Mouse (Mus musculus): ENCODE measurements at regions not wholly inside any gene's neighbourhood (a gene's known extent, or its start where the extent isn't known, plus 50 kb on each side); places are given as distances from the start of the nearest gene placed in this dataset.

DNA sequence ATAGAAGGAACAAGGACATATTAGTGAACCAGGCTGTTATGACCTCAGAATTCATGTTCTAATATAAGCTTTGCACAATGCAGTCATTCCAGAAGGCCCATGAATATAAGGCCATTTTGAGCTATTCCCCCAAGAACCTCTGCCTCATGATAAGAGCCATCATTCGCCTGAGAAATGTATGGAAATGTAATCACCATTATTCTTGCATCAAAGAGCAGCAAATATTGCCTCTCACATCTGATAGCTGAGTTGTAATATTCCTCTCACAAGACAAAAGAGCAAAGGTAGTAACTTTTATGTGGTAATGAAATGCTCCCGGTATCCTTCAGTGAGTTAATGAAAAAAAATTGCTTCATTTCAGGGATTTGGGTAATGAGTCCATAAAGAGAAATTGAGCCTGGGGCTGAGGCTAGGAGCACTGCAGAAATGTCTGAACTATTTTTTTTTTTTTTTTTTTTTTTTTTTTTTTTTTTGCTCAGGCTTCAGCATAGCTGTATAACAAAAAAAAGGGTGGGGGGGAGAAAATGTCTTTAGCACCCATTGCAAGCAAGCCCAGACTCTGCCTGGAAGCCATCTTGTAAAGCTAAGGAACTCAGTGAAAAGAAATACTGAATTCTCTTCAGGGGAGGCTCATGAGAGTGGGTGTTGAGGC is 210.4 kb upstream of the Atp2b1 start:
- DNase-seq (ENCODE audit: low spot score in 2 of 2): no peak

DNA sequence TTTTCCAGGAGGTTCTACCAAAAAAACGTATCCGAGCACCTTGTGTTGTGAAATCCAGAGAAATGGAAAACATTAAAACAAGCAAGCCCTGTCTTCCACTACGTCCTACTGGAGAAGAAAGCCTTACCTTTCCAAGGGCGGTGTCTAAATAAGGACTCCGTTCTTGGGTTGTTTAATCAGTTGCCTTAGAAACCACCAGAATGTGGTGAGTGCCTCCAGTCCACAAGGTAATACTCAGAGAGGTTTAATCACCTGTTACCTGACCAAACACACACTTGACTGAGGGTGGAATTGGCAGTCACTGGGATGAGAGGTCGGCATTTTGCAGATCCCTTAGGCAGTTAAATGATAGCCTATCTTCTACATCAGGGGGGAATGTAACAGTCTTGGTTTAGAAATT is 209.6 kb upstream of the Atp2b1 start:
- DNase-seq (ENCODE audit: low spot score in 2 of 2): no peak

DNA sequence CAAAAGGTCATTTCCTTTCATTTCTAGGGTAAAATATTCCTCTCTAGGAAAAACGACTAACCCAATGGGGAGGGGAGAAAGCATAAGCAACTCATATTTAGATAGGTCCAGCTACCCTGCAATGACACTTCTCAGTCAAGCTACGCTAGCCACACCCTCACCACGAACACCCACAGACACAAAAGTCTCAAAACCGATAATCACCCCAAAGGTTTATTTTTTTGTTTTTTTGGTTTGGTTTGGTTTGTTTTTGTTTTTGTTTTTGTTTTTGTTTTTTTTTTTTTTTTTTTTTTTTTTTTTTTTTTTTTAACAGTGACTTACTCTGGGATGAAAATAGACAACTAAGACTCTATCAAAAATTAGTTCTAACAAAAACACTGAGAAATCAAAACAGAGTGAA is 196.3 kb upstream of the Atp2b1 start:
- DNase-seq (ENCODE audit: low spot score in 2 of 2): no peak

DNA sequence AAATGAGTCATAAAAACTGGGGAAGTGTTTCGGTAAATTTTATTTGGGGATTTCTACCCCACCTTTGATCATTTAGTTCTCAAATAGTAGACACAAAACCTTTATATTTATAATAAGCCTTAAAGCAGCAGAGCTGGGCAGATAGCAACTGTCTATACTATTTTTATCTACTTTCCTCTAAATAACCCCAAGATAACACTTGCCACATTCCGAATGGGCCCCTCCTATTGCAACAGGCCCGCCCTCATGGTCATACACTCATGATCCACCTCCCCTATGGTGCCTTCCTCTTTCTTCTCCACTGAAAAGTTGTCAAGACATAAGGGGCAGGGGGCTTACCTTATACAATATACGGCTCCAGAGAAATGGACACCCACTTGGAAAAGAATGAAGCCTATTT is 195.5 kb upstream of the Atp2b1 start:
- DNase-seq (ENCODE audit: low spot score in 2 of 2): no peak

DNA sequence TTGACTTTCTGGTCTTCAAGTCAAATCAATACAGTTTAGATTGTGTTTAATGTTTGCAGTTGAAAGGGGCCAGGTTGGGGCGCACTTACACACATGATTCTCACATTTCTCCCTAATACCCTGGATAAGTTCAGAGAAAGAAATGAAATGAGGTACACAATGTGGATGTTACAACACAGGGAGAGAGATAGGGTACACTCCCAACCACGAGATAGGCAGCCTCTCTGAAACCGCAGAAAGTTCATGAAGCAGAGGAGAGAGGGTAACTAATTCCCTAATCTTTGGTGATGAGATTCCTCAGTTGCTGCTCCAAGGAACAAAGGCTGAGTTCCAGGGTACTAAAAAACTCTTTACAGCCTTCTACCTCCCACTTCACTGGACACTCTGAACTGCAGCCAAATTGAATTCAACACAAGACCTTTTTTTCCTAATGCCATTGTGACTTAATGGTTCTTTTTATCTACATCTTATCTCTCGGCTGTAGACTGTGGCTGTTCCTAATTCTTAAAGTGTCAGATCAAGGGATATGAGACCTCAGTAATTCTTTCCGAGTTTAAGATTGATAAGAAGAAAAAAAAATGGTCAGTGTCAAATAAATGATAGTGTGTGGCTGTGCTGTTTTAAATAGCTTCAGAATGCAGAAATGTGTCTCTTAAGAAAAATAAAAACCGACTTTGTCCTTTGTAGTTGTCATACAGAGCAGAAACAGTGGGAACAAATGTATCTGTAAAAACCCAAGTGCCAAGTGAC is 193.8 kb upstream of the Atp2b1 start:
- DNase-seq (ENCODE audit: low spot score in 2 of 2): no peak

DNA sequence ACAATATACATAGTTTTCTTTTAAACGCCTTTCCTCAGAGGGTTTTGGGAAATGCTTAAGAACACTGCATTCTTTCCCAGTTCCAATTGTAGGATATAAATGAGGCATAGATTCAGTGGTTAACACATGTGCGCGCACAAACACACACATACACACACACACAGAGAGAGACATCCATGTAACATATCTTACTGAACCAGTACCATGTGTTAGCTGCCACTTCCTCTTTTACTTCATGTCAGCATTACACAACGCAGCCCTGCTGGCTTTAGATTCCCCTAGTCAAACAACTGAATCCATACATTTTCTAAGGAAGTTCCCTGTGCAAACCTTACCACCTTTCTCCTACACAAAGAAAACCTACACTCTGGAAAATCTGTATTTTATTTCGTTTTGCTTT is 189.1 kb upstream of the Atp2b1 start:
- DNase-seq (ENCODE audit: low spot score in 2 of 2): no peak

DNA sequence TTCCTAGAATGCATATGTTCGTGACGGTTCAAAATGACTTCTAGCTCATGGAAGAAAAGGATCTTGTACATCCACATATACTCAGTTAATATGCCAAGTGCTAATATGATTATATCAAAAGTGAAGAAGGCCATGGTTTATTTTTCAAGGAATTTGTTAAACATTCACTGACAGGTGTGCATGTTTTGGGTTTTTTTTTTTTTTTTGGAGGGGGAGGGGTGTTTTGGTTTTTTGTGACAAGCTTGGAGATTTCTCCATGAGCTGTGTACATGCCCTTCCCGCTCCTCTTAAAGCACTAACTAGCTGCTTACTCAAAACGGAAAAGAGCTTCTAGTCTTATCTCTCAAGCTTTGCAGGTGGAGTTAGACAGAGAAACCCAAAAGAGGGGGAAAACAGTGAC is 187.1 kb upstream of the Atp2b1 start:
- DNase-seq (ENCODE audit: low spot score in 2 of 2): no peak

DNA sequence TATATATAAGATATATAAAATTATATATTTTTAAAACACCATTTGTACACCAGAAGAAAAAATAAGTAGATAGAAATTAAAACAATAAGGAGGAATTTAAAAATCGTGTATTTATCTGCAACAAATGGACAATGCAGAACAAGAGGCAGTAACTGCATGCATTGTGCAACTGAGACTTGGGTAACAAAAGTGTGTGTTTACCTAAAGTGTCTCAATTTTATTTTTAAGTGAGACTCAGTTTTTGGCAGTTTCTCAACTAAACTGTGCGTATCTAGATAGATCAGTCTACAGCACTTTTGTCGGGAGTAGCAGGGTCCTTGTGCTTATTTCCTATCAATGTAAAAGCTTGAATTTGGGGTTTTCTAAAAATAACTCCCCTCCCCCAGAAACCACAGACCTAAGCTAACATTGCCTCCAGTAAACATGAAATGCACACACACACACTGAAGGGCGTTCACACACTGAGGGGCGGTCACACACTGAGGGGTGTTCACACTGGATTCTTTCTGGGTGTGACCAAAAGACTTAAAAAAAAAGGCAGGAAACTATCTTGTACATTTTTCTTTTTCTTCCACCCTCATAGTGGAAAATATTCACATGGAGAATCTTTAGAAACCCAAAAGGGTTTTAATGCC is 185.7 kb upstream of the Atp2b1 start:
- no peak for DNase-seq (ENCODE audit: low spot score in 2 of 2)

DNA sequence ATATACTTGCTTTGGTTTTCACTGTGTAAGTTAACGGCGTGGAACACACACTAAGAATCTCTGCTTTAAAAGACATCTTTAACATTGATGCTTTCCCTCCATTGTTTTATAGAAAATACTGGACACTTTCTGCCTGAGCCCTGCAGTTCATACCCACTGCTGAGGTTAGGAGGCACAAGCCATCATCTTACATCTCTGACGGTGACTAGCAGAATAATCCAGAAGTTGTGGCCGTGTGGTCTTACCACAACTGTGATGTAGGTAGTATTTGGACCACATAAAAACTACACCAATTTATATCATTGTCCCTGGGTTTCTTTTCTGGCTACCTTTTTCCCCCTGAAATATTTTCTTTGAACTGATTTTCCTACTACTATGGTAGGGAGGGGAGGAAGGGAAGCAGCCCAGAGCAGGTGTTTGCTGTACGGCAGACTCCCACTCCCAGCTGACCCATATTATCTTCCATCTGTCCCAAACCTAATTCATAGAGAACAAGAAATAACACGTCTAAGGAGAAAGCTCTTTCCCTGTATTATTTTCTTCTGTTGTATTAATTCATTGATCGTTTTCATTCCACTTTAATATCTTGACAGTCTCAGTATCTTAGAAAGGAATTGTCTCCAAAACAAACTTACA is 180.1 kb upstream of the Atp2b1 start:
- DNase-seq (ENCODE audit: low spot score in 2 of 2): no peak

DNA sequence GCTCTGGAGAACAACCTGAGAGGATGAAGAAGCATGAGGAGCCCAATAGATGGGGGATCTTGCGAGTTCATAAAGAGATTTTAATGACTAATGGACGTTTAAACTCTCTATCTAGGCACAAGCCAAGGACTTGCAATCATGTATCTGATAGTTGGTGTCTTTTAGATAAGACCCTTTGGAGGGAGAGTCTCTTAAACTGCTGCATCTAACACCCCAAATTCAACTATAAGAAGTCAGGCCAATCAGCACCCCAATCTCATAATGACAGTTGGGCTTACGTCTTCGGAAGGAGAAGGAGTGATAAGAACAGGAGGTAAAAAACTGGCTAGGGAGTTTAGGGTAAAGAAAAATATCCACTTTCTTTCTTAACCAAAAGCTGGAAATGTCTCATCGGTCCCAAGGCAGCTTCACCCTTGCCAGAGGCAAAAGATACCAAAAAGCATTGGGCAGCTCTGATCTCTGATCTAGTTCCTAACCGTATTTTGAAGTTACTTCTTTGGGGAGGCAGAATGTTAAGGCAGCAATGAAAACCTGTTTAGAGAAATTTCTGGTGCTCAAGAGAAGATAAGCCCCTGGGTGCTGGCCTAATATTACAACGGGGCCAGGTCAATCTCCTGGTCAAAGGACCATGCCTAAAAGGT is 173.6 kb upstream of the Atp2b1 start:
- DNase-seq (ENCODE audit: low spot score in 2 of 2): no peak

DNA sequence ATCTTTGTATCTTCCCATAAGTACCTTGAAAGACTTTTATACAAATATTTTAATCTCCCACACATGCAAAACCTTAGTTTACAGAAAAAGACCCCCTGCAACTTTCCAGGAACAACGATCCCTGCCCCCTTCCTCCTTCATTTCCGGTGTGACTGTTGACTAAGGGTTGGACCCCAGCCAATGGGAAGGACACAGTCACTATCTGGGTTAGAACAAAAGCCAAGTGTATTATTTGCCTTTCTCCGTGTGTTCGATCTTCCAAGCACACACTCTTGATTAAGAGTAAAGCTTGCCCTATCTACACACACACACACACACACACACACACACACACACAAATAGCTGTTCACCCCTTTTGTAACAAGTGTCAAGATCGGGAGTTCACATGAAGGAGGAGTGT is 172.8 kb upstream of the Atp2b1 start:
- no peak for DNase-seq (ENCODE audit: low spot score in 2 of 2)

DNA sequence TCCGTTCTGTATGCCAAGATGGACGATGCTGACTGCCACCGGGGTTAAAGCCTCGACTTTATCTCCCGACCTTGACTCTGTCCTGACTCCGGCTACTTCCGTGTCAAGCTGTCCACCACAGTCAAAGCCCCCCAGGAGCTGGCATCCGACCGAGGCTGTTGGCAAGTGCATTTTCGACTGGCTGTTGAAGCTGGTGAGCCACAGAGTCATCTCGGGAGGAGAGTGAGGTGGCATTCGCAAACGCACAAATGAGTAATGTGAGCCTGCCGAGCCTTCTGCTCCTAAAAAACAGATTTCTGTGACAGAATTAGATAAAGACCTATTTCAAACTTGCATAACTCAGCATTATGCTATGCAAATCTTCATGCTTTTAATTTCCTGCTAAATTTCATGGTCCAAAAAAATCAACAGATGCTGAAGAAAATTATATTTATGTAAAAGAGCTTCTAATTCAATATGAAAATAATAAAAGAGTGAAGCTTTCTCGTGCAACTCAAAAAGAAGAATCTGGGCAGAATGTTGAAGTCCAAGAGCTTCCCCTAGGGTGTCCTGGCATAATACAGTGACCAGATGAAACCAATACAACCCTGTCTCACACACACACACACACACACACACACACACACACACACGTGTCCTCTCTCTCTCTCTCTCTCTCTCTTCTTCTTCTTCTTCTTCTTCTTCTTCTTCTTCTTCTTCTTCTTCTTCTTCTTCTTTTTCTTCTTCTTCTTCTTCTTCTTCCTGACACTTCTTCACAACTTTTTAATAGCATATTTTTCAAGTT is 171.2 kb upstream of the Atp2b1 start:
- DNase-seq (ENCODE audit: low spot score in 2 of 2): no peak

DNA sequence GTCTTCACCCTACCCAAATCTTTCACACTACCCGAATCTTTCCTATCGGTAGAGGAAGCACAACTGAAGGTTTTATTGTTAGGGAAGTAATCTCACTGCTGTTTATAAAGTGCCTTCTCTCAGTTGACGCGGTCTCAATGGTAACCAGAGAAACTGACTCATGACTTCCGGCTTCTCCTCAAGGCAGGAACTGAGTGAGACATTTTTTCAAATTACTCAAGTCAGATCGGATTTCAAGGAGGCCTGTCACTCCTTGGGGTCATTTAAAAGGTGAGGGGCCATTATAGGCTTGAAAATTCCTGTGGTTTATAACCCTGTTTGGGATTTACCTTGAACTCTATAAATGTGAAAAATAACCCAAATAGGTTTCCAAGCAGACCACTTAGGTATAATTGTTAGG is 170.0 kb upstream of the Atp2b1 start:
- DNase-seq (ENCODE audit: low spot score in 2 of 2): no peak

DNA sequence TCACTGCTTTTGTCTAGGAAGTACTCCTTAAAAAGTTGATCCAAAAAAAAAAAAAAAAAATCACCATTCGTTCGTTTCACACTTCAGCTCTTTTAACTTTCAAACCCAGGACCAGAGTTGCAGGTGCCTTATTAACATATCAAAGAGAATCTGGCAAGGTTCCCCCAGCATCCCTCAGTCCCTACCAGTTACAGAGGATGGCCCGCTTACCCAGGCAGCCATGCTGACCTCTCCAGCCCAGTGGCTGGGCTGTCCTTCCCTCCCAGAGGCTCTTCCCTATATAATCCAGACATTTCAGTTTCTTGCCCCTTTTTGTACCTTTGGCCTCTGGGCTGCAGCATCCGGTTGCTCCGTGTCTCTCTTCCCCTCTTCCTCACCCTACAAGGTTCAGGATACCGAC is 169.5 kb upstream of the Atp2b1 start:
- DNase-seq (ENCODE audit: low spot score in 2 of 2): no peak

DNA sequence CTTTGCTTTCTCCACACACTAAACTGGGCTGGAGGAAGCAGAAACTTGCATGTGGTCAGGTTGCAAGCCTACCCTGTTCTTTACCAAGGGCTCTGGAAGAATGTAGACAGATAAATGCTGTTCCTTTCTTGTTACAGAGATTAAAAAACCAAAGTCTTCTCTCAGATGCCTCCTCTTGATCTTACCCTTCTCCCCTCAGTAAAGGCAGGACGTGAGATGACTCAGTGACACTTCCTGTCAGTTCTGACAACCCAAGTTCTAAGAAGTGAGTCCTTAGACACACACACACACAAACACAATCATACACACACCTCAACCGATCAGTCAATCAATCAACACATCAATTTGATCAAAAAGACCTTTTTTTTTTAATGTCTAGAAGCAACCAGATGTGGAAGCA is 168.8 kb upstream of the Atp2b1 start:
- no peak for DNase-seq (ENCODE audit: low spot score in 2 of 2)

DNA sequence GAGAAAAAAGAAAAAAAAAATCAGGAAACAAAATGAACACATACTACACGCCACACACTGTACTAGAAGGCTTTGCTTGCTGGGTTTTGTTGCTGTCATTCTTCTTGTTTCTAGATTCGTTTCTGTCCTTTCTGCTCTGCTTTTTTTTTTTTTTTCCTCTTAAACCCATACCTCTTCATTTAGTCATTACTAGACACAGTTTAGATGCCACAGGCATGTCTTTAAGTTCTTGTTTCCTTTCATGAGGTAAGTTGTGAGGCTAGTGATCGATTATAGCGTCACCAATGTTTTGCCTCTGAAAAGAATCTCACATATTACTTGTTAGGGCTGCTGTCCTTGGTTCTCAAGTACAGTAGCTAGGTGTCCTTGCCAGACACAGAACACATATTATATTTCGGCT is 168.3 kb upstream of the Atp2b1 start:
- DNase-seq (ENCODE audit: low spot score in 2 of 2): no peak

DNA sequence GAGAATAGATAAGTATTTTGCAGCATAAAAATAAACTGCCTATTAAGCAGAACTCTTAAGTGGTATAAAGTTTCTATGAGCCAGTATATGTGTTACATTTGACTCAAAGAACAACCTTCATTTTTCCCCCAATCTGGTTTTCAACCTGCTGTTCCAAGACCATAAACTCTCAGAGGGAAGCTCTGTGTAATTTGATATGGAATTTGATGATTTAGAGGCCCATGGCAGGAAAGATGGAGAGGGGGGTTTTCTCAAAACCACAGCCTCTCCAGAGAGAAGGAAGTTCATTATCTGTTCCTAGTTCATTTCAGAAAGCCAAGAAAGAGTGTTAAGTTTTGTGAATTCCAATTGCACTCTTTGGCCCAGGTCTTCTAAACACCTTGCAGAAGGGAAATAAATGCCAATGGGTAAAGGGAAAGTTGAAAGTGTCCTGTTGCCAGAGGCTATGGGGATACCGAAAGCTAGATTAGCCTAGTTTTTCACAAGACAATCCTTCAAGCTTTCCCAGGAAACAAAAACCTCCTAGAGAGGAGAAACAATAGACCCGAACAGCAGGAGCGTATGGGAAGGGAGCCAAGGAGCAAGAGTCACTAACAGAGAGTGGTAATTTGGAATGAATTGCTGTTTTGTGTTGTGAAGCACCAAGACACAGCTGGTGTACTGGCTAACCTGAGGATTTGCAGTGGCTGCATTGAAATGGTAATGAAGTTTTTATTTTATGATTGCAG is 165.2 kb upstream of the Atp2b1 start:
- DNase-seq (ENCODE audit: low spot score in 2 of 2): no peak

DNA sequence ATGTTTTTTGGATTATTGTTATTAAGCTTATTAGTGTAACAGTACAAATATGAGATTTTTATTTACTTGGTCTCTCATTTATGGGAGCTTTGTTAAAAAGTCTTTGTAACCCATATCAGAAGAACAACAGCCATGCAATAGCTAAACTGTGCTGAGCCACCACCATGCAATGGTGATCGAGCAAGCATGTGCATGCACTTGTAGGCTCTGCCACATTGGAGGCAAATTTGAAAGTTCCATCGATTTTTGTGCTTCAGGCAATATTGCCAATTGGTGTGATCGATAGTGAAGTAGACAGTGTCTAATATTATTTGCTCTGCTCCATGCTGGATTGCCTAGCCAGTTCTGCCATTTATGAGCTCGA is 164.6 kb upstream of the Atp2b1 start:
- DNase-seq (ENCODE audit: low spot score in 2 of 2): no peak

DNA sequence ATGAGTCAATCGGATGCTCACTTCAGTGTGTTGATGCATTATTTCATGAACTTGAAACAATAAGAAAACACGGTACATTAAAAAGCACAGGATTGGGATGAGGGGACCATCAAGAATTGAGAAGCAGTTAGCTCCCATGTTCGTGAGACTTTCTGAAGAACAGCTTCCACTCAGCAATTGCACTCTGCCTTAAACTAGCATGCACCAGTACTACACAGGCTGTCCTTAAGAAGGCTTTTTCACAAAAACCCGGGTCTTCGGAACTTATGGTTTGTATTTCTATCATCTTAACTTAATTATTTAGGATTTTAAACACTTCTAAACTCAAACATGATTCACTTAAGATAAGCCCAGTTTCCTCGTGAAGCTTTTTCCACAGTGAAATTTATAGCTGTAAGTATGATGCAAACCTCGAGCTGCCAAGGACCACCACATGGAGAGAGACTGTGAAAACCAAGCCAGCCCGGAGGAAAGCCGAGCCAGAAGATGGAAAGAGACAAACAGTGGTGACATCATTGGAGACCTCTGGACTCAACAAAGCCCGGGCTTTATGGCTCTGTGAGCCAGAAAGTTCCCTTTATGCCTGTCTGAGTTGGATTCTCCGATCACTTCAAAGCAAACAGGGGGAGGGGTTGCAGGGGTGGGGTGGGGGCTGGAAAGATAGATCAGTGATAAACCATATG is 162.7 kb upstream of the Atp2b1 start:
- DNase-seq (ENCODE audit: low spot score in 2 of 2): peak in 1 of 2 experiments; percentile 21

DNA sequence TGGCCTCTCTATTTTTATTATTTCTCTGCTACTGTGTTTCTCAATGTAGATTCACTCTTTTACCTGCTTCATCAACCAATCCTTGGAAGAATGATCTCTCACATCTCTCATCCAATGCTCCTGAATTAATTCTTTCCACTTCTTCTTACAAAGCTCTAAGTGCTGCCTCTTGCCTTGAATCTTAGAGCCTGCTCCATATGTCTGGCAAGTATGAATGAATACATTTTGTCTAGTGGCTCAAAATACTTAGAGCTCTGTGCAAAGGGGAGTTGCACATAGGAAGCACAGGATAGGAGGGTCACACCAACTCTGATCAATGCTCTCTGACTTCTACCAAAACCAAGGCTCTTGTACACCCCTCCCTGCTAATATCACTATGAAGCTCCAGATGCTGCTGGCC is 153.1 kb upstream of the Atp2b1 start:
- DNase-seq (ENCODE audit: low spot score in 2 of 2): no peak

All from urinary bladder, postnatal 36 days (tissue).